In the genomic region with DNA sequence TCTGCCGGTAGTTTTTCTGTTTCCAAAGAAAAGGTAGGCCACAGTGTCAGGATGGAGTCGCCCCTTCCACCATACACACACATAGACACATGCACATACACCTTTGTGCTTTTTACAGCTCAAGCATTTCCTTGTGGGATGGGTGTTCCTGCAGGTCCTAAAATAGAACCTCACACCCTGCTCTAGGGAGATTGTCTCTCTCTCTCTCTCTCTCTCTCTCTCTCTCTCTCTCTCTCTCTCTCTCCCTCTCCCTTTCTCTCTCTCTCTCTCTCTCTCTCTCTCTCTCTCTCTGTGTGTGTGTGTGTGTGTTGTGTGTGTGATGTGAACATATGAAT, we compare ENCODE assay signal across 8 mouse cellular contexts. TPM values are rescaled to one million over a fixed set of nuclear protein-coding genes. Genes with fewer than 3 reads are reported as not detected.
A peak's percentile ranks its signal among the peaks of the same experiment; 100 is the strongest.
DNase-seq lines count a peak whose midpoint lies in the region; ATAC-seq and TF ChIP-seq lines count a peak whose summit lies in the region.
"Not testable (repeated sequence)": the region's sequence is repeated elsewhere in the genome, so short reads cannot be mapped to it uniquely, and the experiment has no call there.
"Had no signal": no experiment of that assay in that cellular context is flagged by ENCODE, and none has a peak within 500 bp of the region (broad histone marks: within the 10 kb centered on the region; RNA-seq: fewer than 3 reads in every experiment).

No protein-coding gene starts in this region.

- not testable (repeated sequence) for H3K9me3 ChIP-seq in heart, embryonic 10.5 days; heart, embryonic 13.5 days; heart, embryonic 16.5 days (replicated peaks; ENCODE audit: control insufficient read depth, low read length); intestine, embryonic 16.5 days (ENCODE audit: control insufficient read depth, low read length); kidney, postnatal 0 days (replicated peaks; ENCODE audit: low read length); stomach, postnatal 0 days (ENCODE audit: control insufficient read depth, low read length)

- peak overlapping the region; percentile 13 for H3K4me2 ChIP-seq in heart, embryonic 13.5 days
- H3K4me2 ChIP-seq in heart, embryonic 16.5 days (ENCODE audit: low read depth, low read length) = 0 out of 2 replicates have a peak overlapping the region, but pooled peaks have one; percentile 8
- peak overlapping the region; percentile 46 for H3K4me2 ChIP-seq in intestine, embryonic 16.5 days (ENCODE audit: low read depth, low read length)
- peak overlapping the region; percentile 25; the same call in 1 of the 2 replicates for H3K4me2 ChIP-seq in kidney, postnatal 0 days (ENCODE audit: low read length)
- H3K4me2 ChIP-seq in myocyte (ENCODE audit: low read depth) = peak overlapping the region; percentile 41
- not testable (repeated sequence) for H3K4me2 ChIP-seq in stomach, postnatal 0 days (replicated peaks; ENCODE audit: low read depth)

- peak overlapping the region; percentile 10; the same call in 1 of the 2 replicates for H3K9ac ChIP-seq in heart, embryonic 13.5 days
- H3K9ac ChIP-seq in heart, embryonic 16.5 days (ENCODE audit: low read length); kidney, postnatal 0 days (ENCODE audit: low read depth, low read length); stomach, postnatal 0 days (ENCODE audit: low read length): not testable (repeated sequence)
- H3K9ac ChIP-seq in intestine, embryonic 16.5 days (ENCODE audit: low read depth, low read length) = 0 out of 2 replicates have a peak overlapping the region, but pooled peaks have one; percentile 39

- ATAC-seq in heart, embryonic 13.5 days (ENCODE audit: extremely low read depth, insufficient number of reproducible peaks, low FRiP score, low TSS enrichment); kidney, postnatal 0 days (replicated peaks; ENCODE audit: low FRiP score, low read depth): not testable (repeated sequence)
- ATAC-seq in heart, embryonic 16.5 days (replicated peaks; ENCODE audit: extremely low read depth, insufficient read depth, low FRiP score) = 0 out of 2 replicates have a peak, but pooled peaks have one; percentile 54
- ATAC-seq in intestine, embryonic 16.5 days = peak; percentile 31
- ATAC-seq in stomach, postnatal 0 days (ENCODE audit: low FRiP score, low TSS enrichment) = peak; percentile 15; the same call in 1 of the 2 replicates

- not testable (repeated sequence) for H3K79me2 ChIP-seq in myocyte (ENCODE audit: control insufficient read depth, insufficient read depth)

- H3K36me3 ChIP-seq in heart, embryonic 10.5 days = peaks cover 18% of the 10 kb centered on the region; the same call in 1 of the 2 replicates
- peaks cover 69% of the 10 kb centered on the region for H3K36me3 ChIP-seq in heart, embryonic 13.5 days
- peaks cover 37% of the 10 kb centered on the region for H3K36me3 ChIP-seq in heart, embryonic 16.5 days (ENCODE audit: control insufficient read depth, insufficient read depth)
- not testable (repeated sequence) for H3K36me3 ChIP-seq in intestine, embryonic 16.5 days (ENCODE audit: control insufficient read depth, insufficient read depth, low read length); kidney, postnatal 0 days (ENCODE audit: insufficient read depth, low read length); myocyte (ENCODE audit: control insufficient read depth, insufficient read depth); stomach, postnatal 0 days (ENCODE audit: control insufficient read depth, insufficient read depth, low read length)

- TF ChIP-seq CTCF in kidney, postnatal 0 days (IDR thresholded peaks at IDR 0.05; ENCODE audit: low read depth); stomach, postnatal 0 days (IDR thresholded peaks at IDR 0.05; ENCODE audit: low read depth): not testable (repeated sequence)

- not testable (repeated sequence) for H3K4me3 ChIP-seq in heart, embryonic 10.5 days; heart, embryonic 13.5 days; heart, embryonic 16.5 days (ENCODE audit: low read length); kidney, postnatal 0 days (replicated peaks; ENCODE audit: low read depth, low read length); myocyte; stomach, postnatal 0 days (ENCODE audit: low read depth, low read length)
- peak overlapping the region; percentile 30 for H3K4me3 ChIP-seq in intestine, embryonic 16.5 days (ENCODE audit: low read length)

- H3K27me3 ChIP-seq in heart, embryonic 10.5 days (ENCODE audit: insufficient read depth, poor library complexity, severe bottlenecking); heart, embryonic 13.5 days (replicated peaks); heart, embryonic 16.5 days (ENCODE audit: control insufficient read depth, insufficient read depth, low read length); intestine, embryonic 16.5 days (replicated peaks; ENCODE audit: control insufficient read depth, insufficient read depth, low read length); kidney, postnatal 0 days (ENCODE audit: insufficient read depth, low read length); myocyte (ENCODE audit: control insufficient read depth, insufficient read depth, insufficient read length); stomach, postnatal 0 days (ENCODE audit: control insufficient read depth, insufficient read depth, low read length): not testable (repeated sequence)

- DNase-seq in heart, embryonic 10.5 days (ENCODE audit: low spot score); kidney, postnatal 0 days (ENCODE audit: low spot score); stomach, postnatal 0 days (ENCODE audit: low spot score): not testable (repeated sequence)

- H3ac ChIP-seq in myocyte (ENCODE audit: control insufficient read depth, insufficient read length) = not testable (repeated sequence)

- TF ChIP-seq POLR2A in myocyte (IDR thresholded peaks at IDR 0.05; ENCODE audit: insufficient read length, low read depth) = not testable (repeated sequence)

- WGBS in heart, embryonic 10.5 days = 71% methylated on average over 2 of the region's 2 CpGs
- 54% methylated on average over 2 of the region's 2 CpGs for WGBS in heart, embryonic 13.5 days
- 37% methylated on average over 2 of the region's 2 CpGs for whole genome bisulfite sequencing in heart, embryonic 16.5 days
- WGBS in intestine, embryonic 16.5 days = 68% methylated on average over 2 of the region's 2 CpGs
- 55% methylated on average over 2 of the region's 2 CpGs for WGBS in kidney, postnatal 0 days
- WGBS in stomach, postnatal 0 days = 55% methylated on average over 2 of the region's 2 CpGs

- H3K4me1 ChIP-seq in heart, embryonic 10.5 days = peaks cover 17% of the 10 kb centered on the region
- peaks cover 21% of the 10 kb centered on the region for H3K4me1 ChIP-seq in heart, embryonic 13.5 days
- peaks cover 20% of the 10 kb centered on the region for H3K4me1 ChIP-seq in heart, embryonic 16.5 days (ENCODE audit: control insufficient read depth, insufficient read depth, low read length)
- not testable (repeated sequence) for H3K4me1 ChIP-seq in intestine, embryonic 16.5 days (ENCODE audit: control insufficient read depth, insufficient read depth, low read length); kidney, postnatal 0 days (replicated peaks; ENCODE audit: insufficient read depth, low read length); stomach, postnatal 0 days (replicated peaks; ENCODE audit: control insufficient read depth, insufficient read depth)

- H3K27ac ChIP-seq in heart, embryonic 10.5 days = peak overlapping the region; percentile 54
- peak overlapping the region; percentile 70 for H3K27ac ChIP-seq in heart, embryonic 13.5 days (replicated peaks)
- peak overlapping the region; percentile 72 for H3K27ac ChIP-seq in heart, embryonic 16.5 days (ENCODE audit: low read length)
- peak overlapping the region; percentile 53 for H3K27ac ChIP-seq in intestine, embryonic 16.5 days (ENCODE audit: low read length)
- not testable (repeated sequence) for H3K27ac ChIP-seq in kidney, postnatal 0 days; stomach, postnatal 0 days (replicated peaks)

- TF ChIP-seq EP300 in stomach, postnatal 0 days (optimal IDR thresholded peaks at IDR 0.05) = not testable (repeated sequence)

RNA-seq across cellular contexts. Expression of a gene that starts 32.5 kb away (rescaled TPM):
- polyA plus RNA-seq in heart, embryonic 10.5 days (2016; fragmentation: Nextera tagmentation; extraction: Ambion mirVana) = 3.4 and 11.9 TPM in 2 replicates
- 27.3 and 28.1 TPM in 2 replicates for polyA plus RNA-seq in heart, embryonic 13.5 days (2015; fragmentation: Nextera tagmentation; extraction: Ambion mirVana)
- 49.4 and 52.0 TPM in 2 replicates for polyA plus RNA-seq in heart, embryonic 16.5 days (2015; fragmentation: Nextera tagmentation; extraction: Ambion mirVana)
- polyA plus RNA-seq in intestine, embryonic 16.5 days (2015; fragmentation: Nextera tagmentation; extraction: Ambion mirVana) = 0.33 and 0.40 TPM in 2 replicates
- polyA plus RNA-seq in kidney, postnatal 0 days (2015; fragmentation: Nextera tagmentation; extraction: Ambion mirVana) = 0.41 and 0.42 TPM in 2 replicates
- 25.5 TPM for polyA plus RNA-seq in myocyte (2012; fragmentation: generic; extraction: Trizol)
- 0.33 and 0.41 TPM in 2 replicates for polyA plus RNA-seq in stomach, postnatal 0 days (2015; fragmentation: Nextera tagmentation; extraction: Ambion mirVana)
- polyA plus RNA-seq: activated CD4-positive, CD25-positive, alpha-beta regulatory T cell, adult 4 months had no signal

RNA-seq across cellular contexts. Expression of a gene that starts 39.6 kb away (rescaled TPM):
- polyA plus RNA-seq in heart, embryonic 10.5 days (2016; fragmentation: Nextera tagmentation; extraction: Ambion mirVana) = 25.1 and 31.6 TPM in 2 replicates
- 27.7 and 31.9 TPM in 2 replicates for polyA plus RNA-seq in heart, embryonic 13.5 days (2015; fragmentation: Nextera tagmentation; extraction: Ambion mirVana)
- polyA plus RNA-seq in heart, embryonic 16.5 days (2015; fragmentation: Nextera tagmentation; extraction: Ambion mirVana) = 27.8 and 33.2 TPM in 2 replicates
- 41.0 and 41.7 TPM in 2 replicates for polyA plus RNA-seq in intestine, embryonic 16.5 days (2015; fragmentation: Nextera tagmentation; extraction: Ambion mirVana)
- 24.2 and 28.6 TPM in 2 replicates for polyA plus RNA-seq in kidney, postnatal 0 days (2015; fragmentation: Nextera tagmentation; extraction: Ambion mirVana)
- 6.6 TPM for polyA plus RNA-seq in myocyte (2012; fragmentation: generic; extraction: Trizol)
- polyA plus RNA-seq in stomach, postnatal 0 days (2015; fragmentation: Nextera tagmentation; extraction: Ambion mirVana) = 17.9 and 20.8 TPM in 2 replicates
